Mouse (Mus musculus) ES-E14 (cell line): ENCODE data around the gene Lcmt1.

Experiments
- CHD2 ChIP-seq: IDR thresholded peaks from 2 replicates; pipeline ENCODE4 v1.6.1; 2014; ENCODE audit warnings: mild to moderate bottlenecking, low read depth, low read length, inconsistent platforms
- HCFC1 ChIP-seq: IDR thresholded peaks from 2 replicates; pipeline ENCODE4 v1.6.1; 2012; ENCODE audit warnings: low read length, inconsistent platforms, borderline replicate concordance; ENCODE audit not compliant: insufficient read depth
- MAFK ChIP-seq: IDR thresholded peaks from 2 replicates; pipeline ENCODE4 v1.6.1; 2014; ENCODE audit warnings: mild to moderate bottlenecking, low read depth, low read length, inconsistent platforms; ENCODE audit not compliant: insufficient read depth
- ZC3H11A ChIP-seq: IDR thresholded peaks from 2 replicates; pipeline ENCODE4 v1.6.1; 2012; ENCODE audit warnings: low read depth, mild to moderate bottlenecking, inconsistent platforms, low read length, borderline replicate concordance
- ZNF384 ChIP-seq: IDR thresholded peaks from 2 replicates; pipeline ENCODE4 v1.6.1; 2012; ENCODE audit warnings: low read depth, low read length, inconsistent platforms

- TF ChIP-seq HCFC1 (no peak), ZC3H11A (no peak), MAFK (no peak), ZNF384 (no peak), CHD2 (no peak)
These were observed 88.7 kb downstream of the Lcmt1 start for GRCm38 (mm10) chr7:123458309-123458708.
